Mouse (Mus musculus) C2C12 (cell line): ENCODE results near the gene Nkapl. TPM values are rescaled to one million over a fixed set of nuclear protein-coding genes. Genes with fewer than 3 reads are reported as not detected.
"Not testable (repeated sequence)": the region's sequence is repeated elsewhere in the genome, so short reads cannot be mapped to it uniquely, and the experiment has no call there.

ENCODE experiments used
- H3K27me3 ChIP-seq: one replicate; pipeline ENCODE4 v1.6.1; 2011; ENCODE audit not compliant: control insufficient read depth, insufficient read depth, insufficient read length
- H3K36me3 ChIP-seq: one replicate; pipeline ENCODE4 v1.6.1; 2011; ENCODE audit not compliant: control insufficient read depth, insufficient read depth
- H3K4me3 ChIP-seq: one replicate; pipeline ENCODE4 v1.5.1; 2011; ENCODE audit warnings: mild to moderate bottlenecking, control low read depth; ENCODE audit not compliant: poor library complexity, insufficient read depth, severe bottlenecking
- H3K79me2 ChIP-seq: one replicate; pipeline ENCODE4 v1.6.1; 2011; ENCODE audit not compliant: control insufficient read depth, insufficient read depth
- H3K79me3 ChIP-seq: one replicate; pipeline ENCODE4 v1.6.1; 2011; ENCODE audit warnings: low read depth, control low read depth
- H3ac ChIP-seq: one replicate; pipeline ENCODE3; 2011; ENCODE audit warnings: low read depth; ENCODE audit not compliant: control insufficient read depth, insufficient read length
- CEBPB ChIP-seq: IDR thresholded peaks from one replicate; pipeline ENCODE4 v1.6.1; 2011; ENCODE audit warnings: low read depth, mild to moderate bottlenecking, control low read depth, moderate library complexity
- CTCF ChIP-seq: IDR thresholded peaks from one replicate; pipeline ENCODE4 v1.5.1; 2011; ENCODE audit not compliant: control insufficient read depth, insufficient read depth, insufficient read length
- FOSL1 ChIP-seq: IDR thresholded peaks from one replicate; pipeline ENCODE4 v1.8.0; 2011; ENCODE audit warnings: mild to moderate bottlenecking, low read length; ENCODE audit not compliant: poor library complexity, insufficient read depth, severe bottlenecking
- MAX ChIP-seq: IDR thresholded peaks from one replicate; pipeline ENCODE4 v1.6.1; 2011; ENCODE audit warnings: mild to moderate bottlenecking, control low read depth
- MYOD1 ChIP-seq: IDR thresholded peaks from one replicate; pipeline ENCODE4 v1.6.1; 2011; ENCODE audit warnings: low read depth; ENCODE audit not compliant: control insufficient read depth, insufficient read length
- MYOG ChIP-seq: IDR thresholded peaks from one replicate; pipeline ENCODE4 v1.6.1; 2011; ENCODE audit not compliant: control insufficient read depth, insufficient read length; ENCODE audit errors: extremely low read depth
- USF1 ChIP-seq: IDR thresholded peaks from one replicate; pipeline ENCODE4 v1.6.1; 2011; ENCODE audit warnings: low read depth, mild to moderate bottlenecking, control low read depth, moderate library complexity
- long read RNA-seq, 2 experiments: library from polyadenylated mRNA; unstranded; transcript quantifications; one replicate each; pipeline ENCODE4 v2.0.0; 2019 to 2020
- polyA plus RNA-seq: library from polyadenylated mRNA; unstranded; fragments of >200 nt; fragmentation: generic; extraction: Trizol; gene quantifications from one replicate; pipeline ENCODE4 v1.2.1, GENCODE M21; 2012; ENCODE audit warnings: missing spikeins

Gene Nkapl
- 0.02 TPM for polyA plus RNA-seq
- long read RNA-seq, experiment 1, partial matches to known transcripts: 0 of 1 reads
- long read RNA-seq, experiment 1, other reads (novel, unspliced or antisense): 0 of 1 reads
- long read RNA-seq, experiment 2: 0 reads

DNA sequence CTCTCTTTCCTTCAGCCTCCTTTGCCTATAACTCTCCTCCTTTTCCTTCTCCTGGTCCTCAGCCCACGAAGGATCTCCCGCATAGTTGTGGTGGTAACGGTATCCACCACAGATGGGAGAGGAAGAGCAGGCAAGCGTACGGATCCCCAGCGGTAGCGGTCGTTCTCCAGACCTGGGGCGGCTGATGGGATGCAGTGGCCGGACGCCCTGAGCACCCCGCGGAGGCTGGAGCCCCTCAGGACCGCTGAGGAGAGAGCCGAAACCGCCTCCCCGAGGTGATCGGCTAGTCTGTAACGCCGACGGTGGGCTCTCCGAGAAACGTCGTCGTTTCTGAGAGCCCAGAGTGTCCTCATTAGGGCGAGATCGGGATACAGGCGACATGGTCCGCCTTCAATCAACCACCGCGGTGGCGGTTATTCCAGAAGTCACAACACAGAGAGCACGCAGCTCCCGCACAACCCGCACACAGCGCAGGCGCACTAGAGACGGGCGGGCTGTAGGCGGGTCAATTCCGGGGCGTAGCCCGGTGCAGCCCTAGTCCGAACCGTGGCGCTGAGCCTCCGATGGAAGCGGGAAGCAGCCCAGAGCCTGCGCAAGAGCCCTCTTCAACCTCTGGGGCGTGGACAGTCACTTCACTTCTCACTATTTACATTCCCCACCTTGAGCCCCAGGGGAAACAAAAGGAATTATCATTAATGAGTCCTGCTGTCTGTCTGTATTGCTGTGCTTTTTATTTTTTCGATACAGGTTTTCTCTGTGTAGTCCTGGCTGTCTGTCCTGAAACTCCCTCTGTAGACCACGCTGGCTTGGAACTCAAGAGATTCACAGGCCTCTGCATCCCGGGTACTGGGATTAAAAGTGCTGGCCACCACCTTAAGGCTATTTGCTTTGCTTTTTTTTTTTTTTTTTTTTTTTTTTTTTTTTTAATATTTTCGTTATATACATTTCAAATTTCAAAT, at the start of gene Nkapl:
Gene Nkapl (minus strand): TSS at position 449 of the 959 bp plus-strand sequence.
- H3K79me2 ChIP-seq: no peaks in the 10 kb centered on the region
- no peak within 1 kb of the TSS for H3ac ChIP-seq

DNA sequence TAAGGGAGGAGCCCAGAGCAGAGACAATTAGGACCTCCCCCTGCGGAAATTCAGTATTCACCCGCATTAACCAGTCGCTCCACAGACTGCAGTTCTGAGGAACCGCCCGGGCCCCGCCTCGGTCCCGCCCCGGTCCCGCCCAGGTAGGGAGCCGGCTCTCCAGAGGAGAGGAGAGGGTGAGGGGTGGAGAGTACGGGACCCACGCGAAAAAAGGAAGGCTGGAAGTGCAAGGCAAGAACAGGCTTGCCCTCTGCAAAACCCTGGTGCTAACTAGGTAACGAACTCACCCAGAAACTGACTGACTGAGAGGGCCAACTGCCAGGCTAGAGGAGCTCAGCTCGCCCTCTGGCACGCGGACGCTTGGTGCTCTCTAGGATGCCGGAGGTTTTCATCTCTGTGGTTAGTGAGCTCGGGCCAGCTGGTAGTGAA, 37.9 kb upstream of the Nkapl start:
- Histone ChIP-seq H3K27me3 (no peaks in the 10 kb centered on the region), H3K79me2 (no peaks in the 10 kb centered on the region), H3ac (peak overlapping the region; percentile 96), H3K36me3 (no peaks in the 10 kb centered on the region), H3K79me3 (no peaks in the 10 kb centered on the region), H3K4me3 (peak overlapping the region; percentile 33)
- TF ChIP-seq FOSL1: no peak
- TF ChIP-seq CTCF: no peak
- no peak for TF ChIP-seq MYOD1
- TF ChIP-seq CEBPB: no peak
- TF ChIP-seq MYOG: no peak
- TF ChIP-seq MAX: no peak
- no peak for TF ChIP-seq USF1

More for the DNA sequence above, at the start of gene Nkapl:
- no peak within 1 kb of the TSS for H3K4me3 ChIP-seq
- H3K79me3 ChIP-seq: no peaks in the 10 kb centered on the region
- no peak for TF ChIP-seq MYOD1
- no peak for TF ChIP-seq MYOG
- TF ChIP-seq MAX: no peak
- TF ChIP-seq USF1: no peak
- no peak for TF ChIP-seq CEBPB
- TF ChIP-seq CTCF: no peak
- no peak for TF ChIP-seq FOSL1
- peaks cover 6% of the 10 kb centered on the region for H3K27me3 ChIP-seq
- no peaks in the 10 kb centered on the region for H3K36me3 ChIP-seq

DNA sequence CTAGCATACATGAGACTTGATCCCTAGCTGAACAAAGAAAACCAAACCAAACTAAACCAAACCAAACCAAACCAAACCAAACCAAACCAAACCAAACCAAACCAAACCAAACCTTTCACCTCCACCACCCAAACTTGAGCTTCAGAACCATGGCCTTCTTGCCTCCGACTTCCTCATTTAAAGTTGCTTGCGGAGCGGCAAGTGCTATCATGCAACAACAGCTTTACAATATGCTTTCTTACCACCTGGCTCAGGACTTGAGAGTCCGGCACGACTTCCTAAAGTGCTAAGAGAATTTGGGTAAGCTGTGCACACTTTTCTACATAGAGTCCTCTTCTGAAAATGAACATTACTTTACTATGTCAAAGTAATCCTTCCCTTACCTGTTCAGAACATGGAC, 34.0 kb upstream of the Nkapl start:
- TF ChIP-seq MYOG: no peak
- TF ChIP-seq MAX: no peak
- TF ChIP-seq CEBPB: no peak
- no peak for TF ChIP-seq MYOD1
- TF ChIP-seq USF1: no peak
- TF ChIP-seq CTCF: no peak
- TF ChIP-seq FOSL1: no peak
- H3K79me3 ChIP-seq: no peaks in the 10 kb centered on the region
- H3ac ChIP-seq: no peak overlapping the region
- H3K36me3 ChIP-seq: no peaks in the 10 kb centered on the region
- H3K4me3 ChIP-seq: no peak overlapping the region
- H3K79me2 ChIP-seq: no peaks in the 10 kb centered on the region
- no peaks in the 10 kb centered on the region for H3K27me3 ChIP-seq

DNA sequence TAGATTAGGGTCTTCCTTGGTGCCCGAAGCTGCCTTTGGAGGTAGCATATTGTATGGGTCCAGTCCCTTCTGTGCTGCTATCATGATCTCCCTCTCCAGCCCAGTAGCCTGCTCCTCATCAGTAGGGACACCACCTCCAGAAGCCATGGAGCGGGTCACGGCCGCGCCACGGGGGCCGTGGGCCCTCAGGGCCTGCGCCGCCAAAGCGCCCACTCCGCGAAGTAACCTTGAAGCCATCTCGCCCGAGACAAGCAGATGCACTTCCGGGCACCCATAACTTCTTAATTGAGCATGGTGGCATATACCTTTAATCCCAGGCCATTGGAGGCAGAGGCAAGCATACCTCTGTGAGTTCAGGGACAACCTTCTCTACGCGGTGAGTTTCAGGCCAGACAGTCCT, 32.9 kb upstream of the Nkapl start, which contains the start of gene Gm11273:
Gene Gm11273 (minus strand): TSS at position 237 of the 400 bp plus-strand sequence.
- not testable (repeated sequence) for H3ac ChIP-seq, H3K4me3 ChIP-seq, H3K27me3 ChIP-seq, H3K79me2 ChIP-seq, H3K36me3 ChIP-seq, H3K79me3 ChIP-seq

DNA sequence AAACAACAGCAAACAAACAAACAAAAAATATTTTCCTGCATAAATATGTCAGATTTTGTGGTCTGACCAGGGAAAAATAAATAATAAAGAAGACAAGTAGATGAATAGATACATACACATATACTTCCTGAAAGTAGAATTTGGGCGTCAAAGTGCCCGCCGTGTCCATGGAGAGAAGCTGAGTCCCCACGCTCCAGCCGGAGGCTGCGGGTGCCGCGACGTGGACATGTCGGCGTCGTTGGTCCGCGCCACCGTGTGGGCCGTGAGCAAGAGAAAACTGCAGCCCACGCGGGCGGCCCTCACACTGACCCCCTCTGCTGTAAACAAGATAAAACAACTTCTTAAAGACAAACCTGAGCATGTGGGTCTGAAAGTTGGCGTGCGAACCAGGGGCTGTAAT, 26.8 kb upstream of the Nkapl start, which contains the start of gene AK157302:
Gene AK157302 (plus strand): TSS at position 144 of the 400 bp plus-strand sequence.
- TF ChIP-seq MAX: no peak
- TF ChIP-seq MYOG: no peak
- no peak for TF ChIP-seq USF1
- no peak for TF ChIP-seq FOSL1
- TF ChIP-seq MYOD1: no peak
- no peak for TF ChIP-seq CTCF
- TF ChIP-seq CEBPB: no peak
- Histone ChIP-seq H3K27me3 (no peaks in the 10 kb centered on the region), H3K36me3 (no peaks in the 10 kb centered on the region), H3ac (no peak within 1 kb of the TSS), H3K79me3 (no peaks in the 10 kb centered on the region), H3K79me2 (no peaks in the 10 kb centered on the region), H3K4me3 (no peak within 1 kb of the TSS)

DNA sequence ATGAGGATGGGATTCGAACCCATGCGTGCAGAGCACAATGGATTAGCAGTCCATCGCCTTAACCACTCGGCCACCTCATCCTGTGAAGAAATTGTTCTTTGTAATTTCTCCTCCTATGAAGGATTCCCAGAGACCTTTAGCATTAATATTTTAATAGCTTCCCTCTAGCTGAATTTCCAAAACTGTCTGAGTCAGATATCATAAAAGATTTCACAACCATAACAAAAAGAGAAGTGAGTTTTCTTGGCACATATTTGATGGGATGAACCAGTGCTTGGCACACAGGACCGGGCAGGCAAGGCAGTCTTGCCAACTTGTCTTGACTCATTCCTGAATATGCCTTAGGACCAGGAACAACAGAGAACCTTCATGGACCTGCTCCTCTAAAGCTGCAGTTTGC, 24.5 kb upstream of the Nkapl start:
- Histone ChIP-seq H3K4me3 (no peak overlapping the region), H3K79me3 (no peaks in the 10 kb centered on the region), H3ac (no peak overlapping the region), H3K27me3 (no peaks in the 10 kb centered on the region), H3K79me2 (no peaks in the 10 kb centered on the region), H3K36me3 (no peaks in the 10 kb centered on the region)
- TF ChIP-seq MYOG (no peak), MAX (no peak), USF1 (no peak), MYOD1 (no peak), FOSL1 (no peak), CTCF (no peak), CEBPB (no peak)
